Mouse (Mus musculus) heart, adult 2 months (tissue): ENCODE results near the gene Dgkg.

ENCODE experiments used
- EP300 ChIP-seq: fragments of 200-500 bp; IDR thresholded peaks from 2 replicates; pipeline ENCODE4 v1.6.1; 2011; ENCODE audit warnings: low read depth, low read length, control low read depth; ENCODE audit not compliant: insufficient read depth
- POLR2A ChIP-seq: fragments of 200-500 bp; IDR thresholded peaks from 2 replicates; pipeline ENCODE4 v1.6.1; 2011; ENCODE audit warnings: mild to moderate bottlenecking, low read depth, low read length, control low read depth; ENCODE audit not compliant: insufficient read depth

DNA sequence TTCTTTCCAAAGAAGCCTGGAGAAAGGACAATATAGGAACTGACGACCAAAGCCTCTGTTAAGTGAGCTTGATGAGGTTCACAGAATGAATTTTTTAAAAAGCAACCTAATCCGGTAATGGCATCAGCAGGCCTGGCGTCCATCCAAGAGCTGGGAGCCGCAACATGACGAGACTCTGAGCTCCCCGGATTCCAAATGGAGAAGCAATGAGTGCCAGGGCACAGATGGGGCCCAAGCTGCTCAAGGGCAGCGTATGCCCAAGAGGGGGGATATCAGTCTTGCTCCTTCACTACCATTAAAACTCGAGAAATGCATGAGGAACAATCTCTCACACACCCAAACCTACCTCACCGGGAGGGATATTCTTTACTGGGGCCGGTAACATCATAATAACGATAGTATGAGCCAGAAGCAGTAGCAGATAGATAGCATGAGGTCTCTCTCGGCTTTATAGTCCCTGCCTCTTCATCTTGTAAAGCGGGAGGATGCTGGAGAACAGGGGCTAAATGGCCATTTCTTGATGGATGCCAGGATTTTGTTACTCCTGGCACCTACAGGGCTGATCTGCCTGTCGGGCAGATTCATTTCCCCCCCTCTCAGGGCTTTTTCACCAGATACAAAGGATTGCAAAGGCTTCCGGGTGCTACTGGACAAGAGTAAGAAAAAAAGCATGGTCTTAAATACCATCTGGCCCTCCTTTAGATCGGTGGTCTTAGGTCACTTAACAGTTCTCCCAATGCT, 226.6 kb downstream of the Dgkg start:
- TF ChIP-seq POLR2A (no peak), EP300 (no peak)
